Mouse (Mus musculus): ENCODE data around the gene Gm4737. TPM values are rescaled to one million over a fixed set of nuclear protein-coding genes. Genes with fewer than 3 reads are reported as not detected.

Gene Gm4737
- polyA plus RNA-seq, 1 experiment, result 3.9 TPM

DNA sequence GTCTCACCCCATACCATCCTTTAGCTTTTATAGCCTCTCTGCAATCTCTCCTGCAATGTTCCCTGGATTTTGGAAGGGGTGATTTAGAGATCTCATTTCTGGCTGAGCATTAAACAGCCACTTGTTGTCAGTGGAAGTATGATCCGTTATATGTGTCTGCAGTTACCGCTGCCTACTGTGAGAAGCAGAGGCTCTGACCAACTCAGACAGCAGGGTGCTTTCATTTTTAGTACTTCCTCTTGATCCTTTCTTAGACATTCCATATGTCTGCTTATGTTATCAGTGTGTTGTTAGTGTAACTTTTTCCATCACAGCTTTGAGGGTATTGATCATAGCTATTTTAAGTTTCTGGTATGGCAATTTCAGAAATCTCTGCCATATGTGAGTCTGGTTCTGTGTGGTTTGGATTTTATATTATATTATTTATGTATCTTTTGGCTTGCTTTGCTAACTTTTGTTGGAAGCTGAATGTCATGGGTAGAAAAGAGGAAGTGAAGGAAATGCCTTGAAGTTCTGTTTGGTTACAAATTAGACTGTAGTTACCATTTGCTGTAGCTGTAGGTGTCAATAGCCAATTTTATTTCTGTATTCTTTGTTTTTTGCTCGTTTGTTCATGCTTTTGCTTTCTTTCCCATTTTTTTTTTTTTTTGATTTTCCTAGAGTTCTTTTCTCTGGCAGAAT, 6.1 kb downstream of the Gm4737 start:
- no peak for TF ChIP-seq CTCF (IDR thresholded peaks at IDR 0.05; ENCODE audit: borderline replicate concordance, insufficient read depth, low read depth, low read length)
- no peak for TF ChIP-seq POLR2A (IDR thresholded peaks at IDR 0.05; ENCODE audit: borderline replicate concordance, insufficient read depth, low read length)
- WGBS, result 47% methylated on average over 3 of the region's 3 CpGs
- no peak for DNase-seq
- H3K4me3 ChIP-seq (replicated peaks; ENCODE audit: insufficient read depth, low read depth, low read length), result no peak overlapping the region
- H3K4me1 ChIP-seq (ENCODE audit: control insufficient read depth, insufficient read depth, low read length), result no peaks in the 10 kb centered on the region
- no peak overlapping the region for H3K27ac ChIP-seq (ENCODE audit: insufficient read depth, low read length)
- H3K27me3 ChIP-seq (ENCODE audit: control insufficient read depth, insufficient read depth, low read length), result no peaks in the 10 kb centered on the region

DNA sequence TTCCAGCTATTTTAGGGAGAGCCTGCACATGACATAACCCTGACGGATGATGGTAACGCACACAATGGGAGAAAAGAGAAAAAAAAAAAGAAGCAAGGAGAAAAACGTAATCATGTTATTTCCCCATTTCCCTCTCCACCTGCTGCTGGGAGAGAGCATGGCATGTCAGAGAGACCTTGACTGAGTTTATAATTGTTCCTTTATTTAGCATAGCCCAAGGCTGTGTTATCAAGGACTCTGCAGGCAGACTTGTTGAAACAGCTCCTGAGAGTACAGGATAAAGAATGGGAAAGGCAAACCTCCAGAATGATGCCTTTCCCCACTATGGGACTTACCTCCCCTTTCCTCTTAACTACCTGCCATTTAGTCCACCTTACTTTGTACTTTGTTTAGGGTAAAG, 7.9 kb downstream of the Gm4737 start:
- Histone ChIP-seq H3K4me1 (ENCODE audit: control insufficient read depth, insufficient read depth, low read length) (no peaks in the 10 kb centered on the region), H3K27ac (ENCODE audit: insufficient read depth, low read length) (no peak overlapping the region), H3K4me3 (replicated peaks; ENCODE audit: insufficient read depth, low read depth, low read length) (no peak overlapping the region), H3K27me3 (ENCODE audit: control insufficient read depth, insufficient read depth, low read length) (no peaks in the 10 kb centered on the region)
- TF ChIP-seq CTCF (IDR thresholded peaks at IDR 0.05; ENCODE audit: borderline replicate concordance, insufficient read depth, low read depth, low read length), result no peak
- no peak for TF ChIP-seq POLR2A (IDR thresholded peaks at IDR 0.05; ENCODE audit: borderline replicate concordance, insufficient read depth, low read length)
- DNase-seq, result peak in 1 of 2 experiments; percentile 0
- 75% methylated on average over 3 of the region's 3 CpGs for WGBS

DNA sequence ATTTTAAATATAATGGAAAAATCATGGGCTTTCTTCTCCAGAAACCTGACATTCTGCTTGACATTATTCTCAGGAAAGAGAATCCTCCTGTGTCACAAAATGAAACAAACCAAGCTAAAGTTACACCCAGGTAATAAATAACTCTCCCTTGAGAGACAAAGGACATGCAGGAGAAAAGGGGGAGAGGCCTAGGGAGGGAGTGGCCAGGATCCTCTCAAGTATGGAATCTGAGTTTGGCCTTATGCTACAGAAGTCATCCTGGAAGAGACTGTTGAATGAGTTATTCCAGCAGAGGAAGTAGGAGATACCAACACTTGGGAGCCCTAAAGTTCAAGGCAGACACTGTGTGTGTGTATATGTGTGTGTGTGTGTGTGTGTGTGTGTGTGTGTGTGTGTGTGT, 32.6 kb downstream of the Gm4737 start:
- Histone ChIP-seq H3K4me3 (replicated peaks; ENCODE audit: insufficient read depth, low read depth, low read length) (no peak overlapping the region), H3K4me1 (ENCODE audit: control insufficient read depth, insufficient read depth, low read length) (no peaks in the 10 kb centered on the region), H3K27me3 (ENCODE audit: control insufficient read depth, insufficient read depth, low read length) (no peaks in the 10 kb centered on the region; the same call in 1 of the 2 replicates), H3K27ac (ENCODE audit: insufficient read depth, low read length) (no peak overlapping the region)
- TF ChIP-seq POLR2A (IDR thresholded peaks at IDR 0.05; ENCODE audit: borderline replicate concordance, insufficient read depth, low read length) (no peak), CTCF (IDR thresholded peaks at IDR 0.05; ENCODE audit: borderline replicate concordance, insufficient read depth, low read depth, low read length) (no peak)
- no peak for DNase-seq

DNA sequence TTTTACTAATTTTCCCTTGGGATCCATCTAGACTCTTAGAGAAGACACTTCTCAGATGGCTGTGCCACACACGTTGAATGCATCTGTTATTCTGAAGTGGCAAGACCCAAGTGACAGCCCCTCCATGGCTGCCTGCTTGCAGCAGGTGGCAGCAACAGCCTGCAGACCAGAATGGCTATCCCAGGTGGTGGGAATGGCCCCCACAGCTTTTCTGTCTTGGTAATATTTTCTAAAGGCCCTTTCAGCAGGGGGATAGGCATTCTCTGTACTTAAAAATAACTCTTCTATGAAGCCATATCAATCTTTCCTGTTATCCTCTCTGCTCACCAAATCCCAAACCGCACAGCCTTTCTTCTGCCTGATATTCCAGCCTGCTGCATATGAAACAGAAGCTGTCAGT, 33.5 kb downstream of the Gm4737 start:
- no peak for DNase-seq
- Histone ChIP-seq H3K27me3 (ENCODE audit: control insufficient read depth, insufficient read depth, low read length) (no peaks in the 10 kb centered on the region), H3K27ac (ENCODE audit: insufficient read depth, low read length) (no peak overlapping the region), H3K4me1 (ENCODE audit: control insufficient read depth, insufficient read depth, low read length) (no peaks in the 10 kb centered on the region), H3K4me3 (replicated peaks; ENCODE audit: insufficient read depth, low read depth, low read length) (no peak overlapping the region)
- no peak for TF ChIP-seq POLR2A (IDR thresholded peaks at IDR 0.05; ENCODE audit: borderline replicate concordance, insufficient read depth, low read length)
- peak; percentile 19; the same call in 1 of the 2 replicates for TF ChIP-seq CTCF (IDR thresholded peaks at IDR 0.05; ENCODE audit: borderline replicate concordance, insufficient read depth, low read depth, low read length)
- WGBS, result 23% methylated on average over 2 of the region's 2 CpGs

DNA sequence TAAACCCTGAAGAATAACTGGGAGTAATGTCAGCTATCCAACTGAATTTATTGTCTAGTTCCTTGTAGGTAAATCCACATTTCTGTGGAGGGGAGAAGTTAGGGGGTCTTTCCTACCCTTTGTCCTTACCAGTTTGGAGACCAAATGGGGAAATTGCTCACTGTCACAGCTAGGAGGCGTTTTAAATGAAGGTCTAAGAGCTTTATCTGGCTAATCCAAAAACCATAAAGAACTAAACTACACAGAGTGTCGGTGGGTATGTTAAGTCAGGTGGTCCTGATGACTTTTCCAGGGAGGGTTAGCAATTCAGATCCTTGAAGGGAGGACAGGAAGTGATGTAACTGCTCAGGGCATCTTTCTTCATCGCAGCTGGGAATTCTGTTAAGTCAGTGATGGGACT, 34.3 kb downstream of the Gm4737 start:
- H3K27ac ChIP-seq (ENCODE audit: insufficient read depth, low read length), result no peak overlapping the region
- TF ChIP-seq CTCF (IDR thresholded peaks at IDR 0.05; ENCODE audit: borderline replicate concordance, insufficient read depth, low read depth, low read length) (no peak), POLR2A (IDR thresholded peaks at IDR 0.05; ENCODE audit: borderline replicate concordance, insufficient read depth, low read length) (no peak)
- DNase-seq, result no peak
- H3K4me3 ChIP-seq (replicated peaks; ENCODE audit: insufficient read depth, low read depth, low read length), result no peak overlapping the region
- H3K27me3 ChIP-seq (ENCODE audit: control insufficient read depth, insufficient read depth, low read length), result no peaks in the 10 kb centered on the region
- H3K4me1 ChIP-seq (ENCODE audit: control insufficient read depth, insufficient read depth, low read length), result no peaks in the 10 kb centered on the region
- WGBS, result 78% methylated on average over 3 of the region's 3 CpGs

DNA sequence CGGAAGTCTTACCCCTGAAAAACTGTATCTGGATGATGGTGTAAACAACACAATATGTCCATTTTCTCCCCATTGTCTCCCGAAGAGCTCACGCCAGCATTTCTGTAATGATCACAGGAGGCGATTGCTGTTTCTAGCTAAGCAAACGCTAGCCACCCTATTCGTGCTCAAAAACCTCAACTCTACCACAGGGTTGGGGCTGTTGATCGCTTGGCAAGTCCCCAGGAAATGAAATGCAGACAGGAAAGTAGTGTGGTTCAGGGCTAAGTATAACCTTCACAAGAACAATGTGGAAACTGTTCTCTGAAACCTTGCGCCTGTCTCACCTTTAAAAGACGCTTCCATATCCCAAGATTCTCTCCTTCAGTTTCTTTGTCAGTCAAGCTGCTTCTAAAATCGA, 34.9 kb downstream of the Gm4737 start, which contains the start of gene Cd96:
Gene Cd96 (minus strand): TSS at position 232 of the 400 bp plus-strand sequence.
- no peaks in the 10 kb centered on the region for H3K27me3 ChIP-seq (ENCODE audit: control insufficient read depth, insufficient read depth, low read length)
- H3K27ac ChIP-seq (ENCODE audit: insufficient read depth, low read length), result no peak within 1 kb of the TSS
- TF ChIP-seq POLR2A (IDR thresholded peaks at IDR 0.05; ENCODE audit: borderline replicate concordance, insufficient read depth, low read length) (no peak), CTCF (IDR thresholded peaks at IDR 0.05; ENCODE audit: borderline replicate concordance, insufficient read depth, low read depth, low read length) (no peak)
- no peaks in the 10 kb centered on the region for H3K4me1 ChIP-seq (ENCODE audit: control insufficient read depth, insufficient read depth, low read length)
- H3K4me3 ChIP-seq (replicated peaks; ENCODE audit: insufficient read depth, low read depth, low read length), result no peak within 1 kb of the TSS
- WGBS, result 81% methylated on average over 10 of the region's 10 CpGs
- DNase-seq, result no peak

DNA sequence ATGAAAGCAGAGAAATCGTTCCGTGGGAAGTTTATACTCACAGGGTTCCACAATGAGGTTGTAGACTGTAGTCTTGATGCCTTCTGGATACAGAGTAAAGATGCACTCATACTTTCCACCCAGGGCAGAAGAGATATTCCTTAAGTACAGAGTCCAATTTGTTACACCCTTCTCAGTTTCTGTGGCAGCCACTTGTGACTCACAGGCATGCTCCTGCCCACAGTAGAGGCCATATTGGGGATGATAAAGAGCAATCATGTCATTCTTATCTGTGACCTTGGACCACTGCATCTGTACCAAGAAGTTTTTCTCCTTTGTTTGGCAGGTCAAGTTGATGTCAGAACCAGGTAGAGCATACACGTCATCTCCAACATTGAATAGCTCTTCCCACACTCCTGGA, 37.2 kb downstream of the Gm4737 start:
- DNase-seq, result no peak
- 93% methylated on average over 3 of the region's 3 CpGs for WGBS
- no peak overlapping the region for H3K27ac ChIP-seq (ENCODE audit: insufficient read depth, low read length)
- H3K27me3 ChIP-seq (ENCODE audit: control insufficient read depth, insufficient read depth, low read length), result no peaks in the 10 kb centered on the region
- H3K4me1 ChIP-seq (ENCODE audit: control insufficient read depth, insufficient read depth, low read length), result no peaks in the 10 kb centered on the region
- no peak for TF ChIP-seq POLR2A (IDR thresholded peaks at IDR 0.05; ENCODE audit: borderline replicate concordance, insufficient read depth, low read length)
- no peak for TF ChIP-seq CTCF (IDR thresholded peaks at IDR 0.05; ENCODE audit: borderline replicate concordance, insufficient read depth, low read depth, low read length)
- H3K4me3 ChIP-seq (replicated peaks; ENCODE audit: insufficient read depth, low read depth, low read length), result no peak overlapping the region

DNA sequence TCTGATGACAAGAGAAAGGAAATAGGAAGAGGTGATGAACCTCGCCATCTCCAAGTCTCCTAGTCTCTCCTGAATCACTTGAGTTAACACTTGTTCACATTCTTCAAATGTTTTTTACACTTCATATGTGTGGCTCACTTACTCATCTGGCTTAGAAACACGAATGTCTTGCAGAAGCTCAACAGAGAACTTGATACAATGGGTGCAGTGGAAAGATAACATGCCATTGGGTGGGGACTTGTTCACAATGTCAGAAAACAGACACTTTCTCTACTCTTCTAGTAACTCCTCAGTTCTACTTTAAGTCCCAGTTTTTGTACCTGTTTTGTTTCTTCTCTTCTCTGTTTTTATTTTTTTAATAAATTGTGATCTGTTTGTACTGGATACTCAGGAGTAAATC, 40.1 kb downstream of the Gm4737 start:
- Histone ChIP-seq H3K4me3 (replicated peaks; ENCODE audit: insufficient read depth, low read depth, low read length) (no peak overlapping the region), H3K27me3 (ENCODE audit: control insufficient read depth, insufficient read depth, low read length) (no peaks in the 10 kb centered on the region), H3K27ac (ENCODE audit: insufficient read depth, low read length) (no peak overlapping the region), H3K4me1 (ENCODE audit: control insufficient read depth, insufficient read depth, low read length) (no peaks in the 10 kb centered on the region)
- TF ChIP-seq CTCF (IDR thresholded peaks at IDR 0.05; ENCODE audit: borderline replicate concordance, insufficient read depth, low read depth, low read length) (no peak), POLR2A (IDR thresholded peaks at IDR 0.05; ENCODE audit: borderline replicate concordance, insufficient read depth, low read length) (no peak)
- 71% methylated on average over 2 of the region's 2 CpGs for WGBS
- DNase-seq, result no peak
